Mouse (Mus musculus): ENCODE results near the gene 1500011B03Rik. TPM values are rescaled to one million over a fixed set of nuclear protein-coding genes. Genes with fewer than 3 reads are reported as not detected.

Gene 1500011B03Rik
- polyA plus RNA-seq, 3 experiments from 2014 or later: 41.1 to 61.7 (median 50.2) TPM

GRCm38 (mm10) chr5:114808385-114808784, 14.9 kb downstream of the 1500011B03Rik start:
- no peak for ATAC-seq

- ATAC-seq: no peak
These were observed 15.4 kb downstream of the 1500011B03Rik start for GRCm38 (mm10) chr5:114807893-114808292.

GRCm38 (mm10) chr5:114807468-114807867, 15.8 kb downstream of the 1500011B03Rik start:
- ATAC-seq: no peak

GRCm38 (mm10) chr5:114807063-114807462, 16.2 kb downstream of the 1500011B03Rik start:
- no peak for ATAC-seq

GRCm38 (mm10) chr5:114806636-114807035, 16.6 kb downstream of the 1500011B03Rik start:
- no peak for ATAC-seq

- peak; percentile 94 for ATAC-seq
These were observed 17.6 kb downstream of the 1500011B03Rik start for GRCm38 (mm10) chr5:114805436-114806350.

- no peak for ATAC-seq
These were observed 18.3 kb downstream of the 1500011B03Rik start for GRCm38 (mm10) chr5:114804958-114805357.

- ATAC-seq: no peak
These were observed 18.9 kb downstream of the 1500011B03Rik start for GRCm38 (mm10) chr5:114804335-114804734.

- ATAC-seq: no peak
These were observed 20.0 kb downstream of the 1500011B03Rik start for GRCm38 (mm10) chr5:114803231-114803630.

GRCm38 (mm10) chr5:114801841-114802240, 21.4 kb downstream of the 1500011B03Rik start:
- no peak for ATAC-seq

- no peak for ATAC-seq
These were observed 22.2 kb downstream of the 1500011B03Rik start for GRCm38 (mm10) chr5:114801049-114801448.

- no peak for ATAC-seq
These were observed 23.4 kb downstream of the 1500011B03Rik start for GRCm38 (mm10) chr5:114799848-114800247.

GRCm38 (mm10) chr5:114797253-114797652, 26.0 kb downstream of the 1500011B03Rik start:
- ATAC-seq: no peak

- ATAC-seq: no peak
These were observed 26.8 kb downstream of the 1500011B03Rik start for GRCm38 (mm10) chr5:114796299-114797012.

GRCm38 (mm10) chr5:114795653-114796052, 27.6 kb downstream of the 1500011B03Rik start:
- no peak for ATAC-seq

- no peak for ATAC-seq
These were observed 28.0 kb downstream of the 1500011B03Rik start for GRCm38 (mm10) chr5:114795231-114795630.

GRCm38 (mm10) chr5:114794609-114795008, 28.7 kb downstream of the 1500011B03Rik start:
- ATAC-seq: no peak

- ATAC-seq: no peak
These were observed 30.0 kb downstream of the 1500011B03Rik start for GRCm38 (mm10) chr5:114793317-114793716.

GRCm38 (mm10) chr5:114785196-114785595, 38.1 kb downstream of the 1500011B03Rik start:
- no peak for ATAC-seq

- ATAC-seq: no peak
These were observed 38.6 kb downstream of the 1500011B03Rik start for GRCm38 (mm10) chr5:114784622-114785165.

GRCm38 (mm10) chr5:114783405-114784163, 39.7 kb downstream of the 1500011B03Rik start:
- peak; percentile 52 for ATAC-seq

GRCm38 (mm10) chr5:114782991-114783390, 40.3 kb downstream of the 1500011B03Rik start:
- ATAC-seq: no peak

Data from inflammation-experienced regulatory T-cells, adult 6 months (primary cell).